Mouse (Mus musculus): Measurements from ENCODE around the gene Epn3.

- TF ChIP-seq TCF3 (IDR thresholded peaks at IDR 0.05; ENCODE audit: insufficient read length, low read depth) (no peak), CEBPB (IDR thresholded peaks at IDR 0.05; ENCODE audit: insufficient read depth, poor library complexity, severe bottlenecking) (no peak), POLR2AphosphoS2 (IDR thresholded peaks at IDR 0.05; ENCODE audit: insufficient read length, low read depth) (no peak), USF1 (IDR thresholded peaks at IDR 0.05; ENCODE audit: low read depth) (no peak), TCF12 (IDR thresholded peaks at IDR 0.05; ENCODE audit: insufficient read depth, poor library complexity, severe bottlenecking) (no peak), MYOG (IDR thresholded peaks at IDR 0.05; ENCODE audit: control insufficient read depth in 1 of 3, insufficient read depth in 1 of 3, insufficient read length in 2 of 3, low read depth in 2 of 3) (no peak), POLR2A (IDR thresholded peaks at IDR 0.05; ENCODE audit: insufficient read length, low read depth) (no peak), MYOD1 (IDR thresholded peaks at IDR 0.05; ENCODE audit: control insufficient read depth in 1 of 3, insufficient read length in 2 of 3, low read depth in 2 of 3) (no peak)
Observed at GRCm38 (mm10) chr11:94486001-94486400, 13.8 kb downstream of the Epn3 start, which contains the start of gene Spata20.

All from myocyte (in vitro differentiated cells).